Mouse (Mus musculus): Measurements from ENCODE around the gene Psme2.

Psme2 gene

DNA sequence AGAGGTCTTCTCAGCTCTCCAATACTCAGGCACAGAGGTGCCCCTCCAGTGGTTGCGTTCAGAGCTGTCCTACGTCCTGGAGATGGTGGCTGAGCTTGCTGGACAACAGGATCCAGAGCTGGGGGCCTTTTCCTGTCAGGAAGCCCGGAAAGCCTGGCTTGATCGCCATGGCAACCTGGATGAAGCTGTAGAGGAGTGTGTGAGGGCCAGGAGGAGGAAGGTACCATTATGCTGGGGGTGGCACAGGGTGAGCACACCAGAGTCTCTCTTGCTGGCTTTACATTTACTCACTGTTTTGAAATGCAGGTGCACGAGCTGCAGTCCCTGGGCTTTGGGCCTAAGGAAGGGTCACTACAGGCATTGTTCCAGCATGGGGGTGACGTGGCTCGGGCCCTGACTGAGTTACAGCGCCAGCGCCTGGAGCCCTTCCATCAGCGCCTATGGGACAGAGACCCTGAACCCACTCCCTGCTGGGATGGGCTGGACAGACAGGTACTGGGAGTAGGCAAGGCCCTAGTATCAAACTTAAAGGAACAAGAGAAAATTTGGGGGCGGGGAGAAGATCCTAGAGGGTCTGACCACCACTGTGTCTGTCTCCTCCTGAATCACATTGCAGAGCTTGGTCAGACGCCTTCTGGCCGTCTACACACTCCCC is 5.2 kb upstream of the Psme2 start:
- DNase-seq (ENCODE audit: low spot score), result no peak

DNA sequence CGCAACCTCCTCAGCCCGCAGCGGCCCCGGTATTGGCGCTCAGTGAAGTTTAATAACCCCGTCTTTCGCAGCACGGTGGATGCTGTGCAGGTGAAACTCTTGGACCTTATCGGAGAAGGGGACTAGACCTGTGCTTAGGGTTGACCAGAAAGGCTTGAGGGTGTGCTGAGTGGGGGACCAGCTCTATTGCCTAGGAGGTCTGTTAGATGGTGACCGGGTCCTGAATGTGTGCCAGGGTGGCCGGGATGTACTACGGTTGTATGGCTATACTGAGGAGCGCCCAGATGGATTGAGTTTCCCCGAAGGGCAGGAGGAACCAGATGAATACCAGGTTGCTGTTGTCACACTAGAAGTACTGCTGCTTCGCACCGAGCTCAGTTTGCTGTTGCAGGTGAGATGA is 1.3 kb upstream of the Psme2 start:
- no peak for DNase-seq (ENCODE audit: low spot score)

DNA sequence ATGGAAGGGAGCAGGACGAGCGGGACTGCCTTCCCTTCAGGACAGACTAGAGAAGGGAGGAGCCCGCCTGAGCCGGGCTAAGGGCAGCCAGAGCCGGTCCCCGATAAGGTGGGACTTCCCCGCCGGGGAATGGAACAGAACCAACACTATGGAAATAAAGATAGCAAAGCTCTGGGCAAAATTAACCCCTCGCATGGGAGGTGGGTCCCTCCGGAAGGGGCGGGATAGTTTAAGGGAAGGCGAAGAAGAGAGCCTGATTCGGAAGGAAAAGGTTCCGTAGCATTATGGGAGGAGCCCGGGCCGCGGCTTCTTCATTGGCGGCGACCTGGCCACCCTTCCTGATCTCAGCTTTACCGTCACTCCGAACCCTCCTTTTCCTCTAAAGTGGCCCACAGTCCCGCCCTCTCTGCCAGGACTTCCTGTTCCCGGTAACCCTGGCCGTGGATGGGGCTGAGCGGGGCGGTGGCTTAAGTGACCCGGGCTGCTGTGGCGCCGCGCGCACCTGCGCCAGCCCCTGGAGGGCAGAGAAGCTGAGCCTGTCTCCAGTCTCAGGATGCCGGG is 498 bp upstream of the Psme2 start, which contains the start of gene Rnf31:
Rnf31 (plus strand) TSS at position 378 of the 561 bp plus-strand sequence.
- DNase-seq (ENCODE audit: low spot score), result peak; percentile 91

DNA sequence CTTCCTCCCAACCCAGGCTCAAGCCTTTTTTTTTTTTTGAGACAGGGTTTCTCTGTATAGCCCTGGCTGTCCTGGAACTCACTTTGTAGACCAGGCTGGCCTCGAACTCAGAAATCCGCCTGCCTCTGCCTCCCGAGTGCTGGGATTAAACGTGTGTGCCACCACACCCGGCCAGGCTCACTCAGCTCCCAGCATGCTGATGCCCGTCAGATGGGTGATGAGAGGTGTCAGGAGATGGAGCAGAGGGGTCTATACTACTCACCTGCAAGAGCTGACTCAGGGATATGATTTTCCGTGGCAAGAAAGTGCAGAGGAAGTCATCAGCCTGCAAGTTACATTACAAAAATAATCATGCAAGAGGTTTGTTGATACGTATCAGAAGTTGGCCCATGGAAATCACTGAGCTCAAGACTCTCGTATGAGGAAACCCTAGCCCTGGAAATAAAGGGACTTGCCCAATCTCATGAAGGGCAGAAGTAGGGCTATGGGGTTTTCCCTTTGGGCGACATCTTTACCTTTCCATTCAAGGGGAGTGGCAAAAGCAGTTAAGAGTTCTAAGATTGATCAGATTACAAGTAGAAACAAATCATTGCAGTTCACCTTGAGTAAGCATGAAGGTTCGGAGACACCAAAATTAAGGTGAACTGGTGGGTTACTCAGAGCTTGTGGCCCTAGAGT is 1.0 kb downstream of the Psme2 start:
- no peak for DNase-seq (ENCODE audit: low spot score)

- DNase-seq (ENCODE audit: low spot score), result no peak
These were observed 1.6 kb downstream of the Psme2 start for GRCm38 (mm10) chr14:55589271-55589670.

GRCm38 (mm10) chr14:55586149-55586548 is 4.8 kb downstream of the Psme2 start:
- DNase-seq (ENCODE audit: low spot score), result no peak

GRCm38 (mm10) chr14:55585566-55585960 is 5.3 kb downstream of the Psme2 start:
- no peak for DNase-seq (ENCODE audit: low spot score)

DNA sequence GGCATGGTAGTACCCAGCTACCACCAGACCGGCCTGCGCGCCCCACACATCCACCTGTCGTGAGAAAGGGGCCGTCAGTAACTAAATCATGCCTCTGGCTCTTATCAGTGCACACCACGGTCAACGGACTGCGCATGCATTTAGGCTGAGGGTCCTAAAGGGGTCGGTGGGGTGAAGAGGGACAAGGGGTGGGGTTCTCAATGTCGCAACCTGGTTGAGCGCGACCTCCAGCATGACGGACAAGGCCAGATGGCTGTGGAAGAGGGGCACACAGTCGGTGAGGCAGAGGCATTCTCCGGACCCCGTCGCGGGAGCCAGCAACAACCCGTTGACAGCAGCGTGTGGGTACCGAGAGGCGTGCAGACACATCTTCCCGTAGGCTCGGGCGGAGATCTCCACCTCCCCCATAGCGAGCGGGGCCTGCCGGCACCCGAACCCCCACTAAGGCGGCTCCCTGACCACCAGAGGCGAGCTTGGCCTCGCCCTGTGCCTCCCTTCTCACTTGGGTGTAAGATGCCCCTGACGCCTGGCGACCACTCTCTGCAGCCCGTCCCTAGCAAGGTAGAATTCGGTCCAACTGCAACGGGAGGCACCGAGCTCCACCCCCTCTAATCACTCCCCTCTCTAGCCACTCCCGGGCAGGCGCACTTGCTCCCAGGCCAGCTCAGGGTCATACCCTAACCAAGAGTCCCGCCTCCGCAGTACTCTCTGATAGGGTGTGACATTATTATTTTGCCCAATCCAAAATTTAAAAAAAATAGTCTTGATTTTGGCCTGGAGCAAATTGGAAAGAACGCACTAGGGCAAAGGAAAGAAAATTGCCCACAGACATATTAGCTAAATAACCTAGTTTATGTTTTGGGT is 6.0 kb downstream of the Psme2 start, which contains the start of gene Emc9:
Emc9 (minus strand) TSS at position 601 of the 864 bp plus-strand sequence.
- DNase-seq (ENCODE audit: low spot score), result peak; percentile 83

- no peak for DNase-seq (ENCODE audit: low spot score)
These were observed 6.6 kb downstream of the Psme2 start for GRCm38 (mm10) chr14:55584303-55584701.

DNA sequence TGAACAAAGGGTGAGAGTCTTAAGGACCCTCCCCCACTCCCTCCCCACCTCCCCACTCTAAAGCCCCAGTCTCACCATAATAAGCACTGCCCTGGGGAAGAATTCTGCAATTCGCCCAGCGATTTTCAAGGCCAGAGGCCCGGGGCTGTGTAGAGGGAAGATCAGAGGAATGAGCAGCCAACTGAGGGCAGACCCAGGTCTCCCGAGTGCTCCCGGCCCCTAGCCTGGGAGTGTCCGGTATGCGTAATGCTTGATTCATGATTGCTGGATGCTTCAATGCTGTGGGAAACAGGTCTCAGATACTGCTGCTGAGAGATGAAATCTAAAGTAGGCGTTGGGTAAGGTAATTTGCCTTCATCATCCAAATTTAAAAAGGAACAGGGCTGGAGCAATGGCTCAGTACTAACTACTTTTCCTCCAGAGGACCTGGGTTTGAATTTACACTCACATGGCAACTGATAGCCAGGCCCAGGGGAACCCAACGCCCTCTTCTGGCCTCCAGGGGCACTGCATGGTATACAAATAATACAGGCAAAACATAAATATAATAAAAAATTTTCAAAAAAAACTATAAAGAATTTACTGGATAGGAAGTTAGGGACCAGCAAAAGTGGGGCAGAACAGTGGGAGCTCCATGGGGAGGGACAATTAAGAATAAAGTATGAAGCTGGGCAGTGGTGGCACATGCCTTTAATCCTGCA is 8.8 kb downstream of the Psme2 start:
- no peak for DNase-seq (ENCODE audit: low spot score)

- no peak for DNase-seq (ENCODE audit: low spot score)
These were observed 10.2 kb downstream of the Psme2 start for GRCm38 (mm10) chr14:55580731-55581130.

GRCm38 (mm10) chr14:55579511-55580496 is 11.1 kb downstream of the Psme2 start:
- DNase-seq (ENCODE audit: low spot score), result no peak

- DNase-seq (ENCODE audit: low spot score), result peak; percentile 84
These were observed 12.1 kb downstream of the Psme2 start for GRCm38 (mm10) chr14:55578668-55579269.

DNA sequence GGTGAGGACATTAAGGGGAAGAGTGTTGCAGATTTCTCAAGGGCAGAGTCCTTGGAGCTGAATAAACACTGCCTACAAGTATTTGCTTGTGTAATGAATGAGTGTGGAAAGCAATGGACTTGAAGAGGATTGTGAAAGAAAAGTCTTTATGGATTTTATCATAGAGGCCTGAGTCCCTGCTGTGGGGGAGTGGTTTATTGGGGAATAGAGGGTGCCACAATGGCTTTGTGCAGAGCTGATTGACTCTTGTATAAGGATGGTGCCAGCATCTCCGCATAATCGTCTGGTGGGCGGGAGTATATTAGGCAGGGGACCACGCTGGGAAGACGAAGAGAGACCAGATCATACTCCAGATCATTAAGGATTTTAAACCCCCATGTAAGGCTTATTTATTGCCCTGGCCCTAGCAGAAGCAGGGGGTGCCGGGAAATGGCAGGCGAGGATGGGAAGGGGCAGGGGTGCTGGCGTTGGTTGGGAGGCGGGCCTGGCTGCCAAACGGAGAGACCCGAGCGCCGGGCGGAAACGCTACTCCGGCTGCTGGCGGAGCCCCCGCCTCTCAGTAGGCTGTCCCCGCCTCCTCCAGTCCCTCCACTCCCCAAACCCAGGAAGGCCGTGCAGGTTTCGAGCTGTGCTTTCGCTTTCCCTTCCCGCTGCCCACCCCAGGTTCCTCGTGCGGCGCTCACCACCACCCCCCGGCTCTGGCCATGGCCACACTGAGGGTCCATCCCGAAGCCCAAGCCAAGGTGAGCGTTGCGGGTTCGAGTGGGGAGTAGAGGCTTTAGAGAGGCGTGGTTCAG is 12.8 kb downstream of the Psme2 start, which contains the start of gene Psme1:
Psme1 (plus strand) TSS at position 253 of the 797 bp plus-strand sequence.
- peak; percentile 85 for DNase-seq (ENCODE audit: low spot score)

GRCm38 (mm10) chr14:55576376-55576775 is 14.5 kb downstream of the Psme2 start:
- peak; percentile 70 for DNase-seq (ENCODE audit: low spot score)

DNA sequence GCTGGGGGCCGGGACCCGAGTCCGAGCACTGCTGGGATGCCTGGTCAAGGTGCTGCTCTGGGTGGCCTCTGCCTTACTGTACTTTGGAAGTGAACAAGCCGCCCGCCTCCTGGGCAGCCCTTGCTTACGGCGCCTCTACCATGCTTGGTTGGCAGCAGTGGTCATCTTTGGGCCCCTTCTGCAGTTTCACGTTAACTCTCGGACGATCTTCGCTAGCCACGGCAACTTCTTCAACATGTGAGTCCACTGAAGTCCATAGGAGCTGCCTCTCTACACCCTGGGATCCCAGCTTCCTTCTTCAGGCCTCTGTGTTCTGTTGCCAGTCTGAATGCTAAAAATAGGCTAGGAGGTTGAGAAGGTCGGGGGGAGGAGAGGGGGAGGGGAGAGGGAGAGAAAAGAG is 15.2 kb downstream of the Psme2 start:
- DNase-seq (ENCODE audit: low spot score), result no peak

DNA sequence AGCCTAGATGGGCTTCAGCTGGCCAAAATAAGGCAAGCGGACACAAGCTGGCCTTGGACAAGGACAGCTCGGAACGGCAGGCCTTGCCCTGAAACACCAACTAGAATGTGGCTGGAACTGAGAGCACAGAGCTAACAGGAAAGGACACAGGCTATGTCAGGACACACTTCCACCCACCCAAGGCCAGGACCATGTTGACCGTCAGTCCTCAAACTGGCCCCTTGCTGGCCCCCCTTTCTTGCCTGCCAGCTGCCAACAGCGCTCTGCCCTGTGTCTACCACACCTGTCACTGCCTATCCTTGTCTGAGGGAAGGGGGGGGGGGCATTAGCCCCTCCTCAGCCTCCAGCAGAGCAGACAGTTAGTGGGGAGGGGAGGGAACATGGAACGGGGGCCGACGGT is 15.6 kb downstream of the Psme2 start, which contains the start of gene Fitm1:
Fitm1 (plus strand) TSS at position 316 of the 400 bp plus-strand sequence.
- no peak for DNase-seq (ENCODE audit: low spot score)

- DNase-seq (ENCODE audit: low spot score), result no peak
These were observed 19.2 kb downstream of the Psme2 start for GRCm38 (mm10) chr14:55571760-55572159.

GRCm38 (mm10) chr14:55570588-55570987 is 20.3 kb downstream of the Psme2 start:
- no peak for DNase-seq (ENCODE audit: low spot score)
